Mouse (Mus musculus) erythroblast, embryonic 14.5 days (primary cell): ENCODE data around the gene Dbndd1. TPM values are rescaled to one million over a fixed set of nuclear protein-coding genes. Genes with fewer than 3 reads are reported as not detected.
"Not testable (repeated sequence)": the region's sequence is repeated elsewhere in the genome, so short reads cannot be mapped to it uniquely, and the experiment has no call there.

Experiments
- H3K27me3 ChIP-seq: 2 replicates; pipeline ENCODE4 v1.6.1; 2012; ENCODE audit warnings: inconsistent platforms; ENCODE audit not compliant: control insufficient read depth
- H3K36me3 ChIP-seq: 2 replicates; pipeline ENCODE4 v1.6.1; 2012; ENCODE audit warnings: mild to moderate bottlenecking, inconsistent platforms; ENCODE audit not compliant: control insufficient read depth
- H3K4me1 ChIP-seq: 2 replicates; pipeline ENCODE4 v1.6.1; 2012; ENCODE audit warnings: inconsistent platforms; ENCODE audit not compliant: control insufficient read depth
- H3K4me3 ChIP-seq: replicated peaks from 2 replicates; pipeline ENCODE3; 2012; ENCODE audit warnings: moderate library complexity, mild to moderate bottlenecking, inconsistent platforms
- H3K9me3 ChIP-seq: 2 replicates; pipeline ENCODE4 v1.6.1; 2012; ENCODE audit warnings: low read length, inconsistent platforms, mixed read lengths; ENCODE audit not compliant: control insufficient read depth
- GATA1 ChIP-seq: IDR thresholded peaks from 2 replicates; pipeline ENCODE4 v1.6.1; 2012; ENCODE audit warnings: low read length, inconsistent platforms, mixed read lengths
- TAL1 ChIP-seq: IDR thresholded peaks from 3 replicates; pipeline ENCODE4 v1.6.1; 2012; ENCODE audit warnings: low read length, inconsistent platforms, mixed read lengths
- polyA plus RNA-seq: library from polyadenylated mRNA; stranded (reverse); fragments of >175 nt; gene quantifications from 2 replicates; pipeline ENCODE4 v1.2.3, GENCODE M21; 2012

The Dbndd1 gene
- polyA plus RNA-seq: not detected in 2 replicates

DNA sequence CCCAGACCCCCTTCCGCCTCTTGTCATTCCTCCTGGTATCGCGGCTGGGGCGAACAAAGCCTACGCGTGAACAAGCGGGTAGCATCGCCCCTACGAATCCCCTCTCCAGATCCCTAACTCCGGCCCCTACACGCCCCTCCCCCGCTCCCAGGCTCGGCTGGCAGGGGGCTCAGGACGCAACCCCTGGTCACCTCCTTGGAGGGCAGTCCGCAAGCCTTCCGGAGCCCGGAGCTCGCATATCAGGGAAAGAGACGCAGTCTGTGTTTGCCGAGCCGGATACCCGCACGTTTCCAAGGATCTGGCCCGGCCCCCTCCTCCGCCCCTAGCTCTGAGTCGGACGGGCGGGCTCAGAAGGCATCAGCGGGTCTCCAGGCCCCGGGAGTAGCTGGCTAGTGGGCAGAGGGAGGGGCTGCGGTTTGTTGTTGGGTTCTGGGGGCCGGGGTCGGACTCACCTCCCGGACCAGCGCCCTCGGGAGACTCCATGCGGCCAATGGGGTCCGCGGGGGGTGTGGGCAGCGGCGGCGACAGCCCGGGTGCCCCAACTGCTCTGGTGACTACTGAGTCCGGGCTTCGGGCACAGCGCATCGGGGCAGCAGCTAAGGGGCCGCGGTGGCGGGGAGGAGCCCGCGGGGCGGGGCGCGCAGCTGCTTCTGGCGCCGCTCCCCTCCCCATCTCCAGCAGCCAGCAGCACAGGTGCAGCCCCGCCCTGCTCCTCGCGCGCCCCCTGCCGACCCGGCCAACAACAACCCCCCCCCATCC is at the start of gene Dbndd1:
TSS of gene Dbndd1 (minus strand) at position 683 of the 759 bp plus-strand sequence.
- Histone ChIP-seq H3K36me3 (peaks cover 1% of the 10 kb centered on the region; the same call in 1 of the 2 replicates), H3K4me3 (peak within 1 kb of the TSS; percentile 24), H3K4me1 (peaks cover 21% of the 10 kb centered on the region), H3K27me3 (peaks cover 62% of the 10 kb centered on the region), H3K9me3 (no peaks in the 10 kb centered on the region)
- TF ChIP-seq TAL1 (no peak), GATA1 (no peak)

DNA sequence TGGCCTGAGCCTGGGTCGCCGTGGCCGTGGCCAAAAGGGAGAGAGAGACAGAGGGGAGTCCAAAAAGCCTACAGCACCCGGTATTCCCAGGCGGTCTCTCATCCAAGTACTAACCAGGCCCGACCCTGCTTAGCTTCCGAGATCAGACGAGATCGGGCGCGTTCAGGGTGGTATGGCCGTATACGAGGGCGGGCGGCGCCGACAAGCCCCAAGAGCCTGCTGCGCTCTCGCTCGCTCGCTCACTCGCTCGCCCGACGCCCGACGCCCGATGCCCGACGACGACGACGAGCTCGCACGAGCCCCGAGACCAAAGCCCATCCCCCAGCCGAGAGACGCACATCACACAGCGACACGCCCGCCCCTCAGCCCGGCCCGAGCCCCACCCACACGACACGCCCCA is 49.0 kb upstream of the Dbndd1 start:
- not testable (repeated sequence) for H3K4me1 ChIP-seq, H3K4me3 ChIP-seq, H3K9me3 ChIP-seq, H3K36me3 ChIP-seq, H3K27me3 ChIP-seq

DNA sequence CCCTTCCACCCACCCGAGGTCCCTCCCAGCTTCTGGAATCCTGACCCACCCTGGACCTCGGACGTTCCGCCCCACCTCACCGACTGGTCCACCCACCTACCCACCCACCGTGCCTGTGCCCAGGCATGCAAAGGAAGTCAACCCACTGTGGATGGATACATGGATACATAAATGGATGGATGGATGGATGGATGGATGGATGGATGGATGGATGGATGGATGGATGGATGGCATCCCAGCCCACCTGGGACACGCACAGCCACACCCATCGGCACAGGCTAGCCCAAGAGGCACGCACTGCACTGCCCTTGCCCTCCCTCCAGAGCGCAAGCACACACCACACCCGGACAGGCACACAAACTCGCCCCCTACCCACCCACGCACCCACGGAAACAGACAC is 22.4 kb upstream of the Dbndd1 start:
- H3K4me1 ChIP-seq, H3K4me3 ChIP-seq, H3K27me3 ChIP-seq, H3K9me3 ChIP-seq: not testable (repeated sequence)
- H3K36me3 ChIP-seq: peaks cover 12% of the 10 kb centered on the region; the same call in 1 of the 2 replicates

DNA sequence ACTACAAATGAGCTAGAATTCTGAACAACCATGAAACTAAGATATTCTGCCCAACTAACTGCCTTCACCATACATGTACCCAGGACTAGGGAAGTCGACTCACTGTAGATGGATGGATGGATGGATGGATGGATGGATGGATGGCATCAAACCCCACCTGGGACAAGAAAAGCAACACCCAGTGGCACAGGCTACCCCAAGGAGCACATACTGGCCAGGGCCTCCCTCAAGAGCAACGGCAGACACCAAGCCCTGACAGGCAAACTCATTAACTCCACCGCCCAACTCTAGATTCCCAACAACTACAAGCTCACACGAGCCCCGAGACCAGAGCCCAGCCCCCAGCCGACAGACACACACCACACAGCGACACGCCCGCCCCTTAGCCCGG is 21.7 kb upstream of the Dbndd1 start:
- no peaks in the 10 kb centered on the region for H3K4me1 ChIP-seq
- TF ChIP-seq GATA1 (no peak), TAL1 (no peak)
- peaks cover 8% of the 10 kb centered on the region for H3K27me3 ChIP-seq
- peaks cover 14% of the 10 kb centered on the region; the same call in 1 of the 2 replicates for H3K36me3 ChIP-seq
- H3K4me3 ChIP-seq: no peak overlapping the region
- no peaks in the 10 kb centered on the region for H3K9me3 ChIP-seq

DNA sequence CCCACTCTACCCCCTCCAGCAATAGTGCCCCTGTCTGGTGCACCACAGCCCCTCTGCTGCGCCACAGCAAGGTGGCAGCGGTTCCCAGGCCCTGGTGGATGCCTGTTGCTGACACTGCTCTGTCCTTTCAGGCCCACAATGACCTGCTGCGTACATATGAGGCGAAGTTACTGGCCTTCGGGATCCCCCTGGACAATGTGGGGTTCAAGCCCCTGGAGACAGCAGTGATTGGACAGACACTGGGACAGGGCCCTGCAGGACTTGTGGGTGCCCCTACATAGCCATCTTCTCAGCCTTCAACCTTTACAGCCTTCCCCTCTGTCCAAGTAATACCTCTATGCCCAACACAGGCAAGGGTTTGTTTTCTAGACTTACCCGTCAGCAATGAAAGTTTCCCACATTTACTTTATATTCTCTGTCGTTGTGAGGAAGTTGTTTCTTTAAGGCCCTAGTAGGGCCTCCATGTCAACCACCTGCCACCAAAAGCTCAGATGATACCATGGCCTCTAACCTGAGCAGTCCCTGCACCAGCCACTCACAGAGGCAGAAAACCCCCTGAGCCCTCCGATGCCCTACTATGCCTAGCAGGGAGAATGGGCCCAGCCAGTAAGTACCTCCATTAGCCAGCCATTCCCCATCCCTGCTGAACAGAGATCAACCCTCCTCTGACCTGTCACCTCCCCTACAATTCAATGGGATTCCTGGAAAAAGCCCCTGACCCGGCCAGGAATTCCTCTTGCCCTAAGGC is 21.2 kb upstream of the Dbndd1 start:
- H3K4me3 ChIP-seq: no peak overlapping the region
- TF ChIP-seq GATA1 (no peak), TAL1 (no peak)
- H3K9me3 ChIP-seq: no peaks in the 10 kb centered on the region
- H3K27me3 ChIP-seq: peaks cover 8% of the 10 kb centered on the region
- no peaks in the 10 kb centered on the region for H3K4me1 ChIP-seq
- peaks cover 17% of the 10 kb centered on the region; the same call in 1 of the 2 replicates for H3K36me3 ChIP-seq

DNA sequence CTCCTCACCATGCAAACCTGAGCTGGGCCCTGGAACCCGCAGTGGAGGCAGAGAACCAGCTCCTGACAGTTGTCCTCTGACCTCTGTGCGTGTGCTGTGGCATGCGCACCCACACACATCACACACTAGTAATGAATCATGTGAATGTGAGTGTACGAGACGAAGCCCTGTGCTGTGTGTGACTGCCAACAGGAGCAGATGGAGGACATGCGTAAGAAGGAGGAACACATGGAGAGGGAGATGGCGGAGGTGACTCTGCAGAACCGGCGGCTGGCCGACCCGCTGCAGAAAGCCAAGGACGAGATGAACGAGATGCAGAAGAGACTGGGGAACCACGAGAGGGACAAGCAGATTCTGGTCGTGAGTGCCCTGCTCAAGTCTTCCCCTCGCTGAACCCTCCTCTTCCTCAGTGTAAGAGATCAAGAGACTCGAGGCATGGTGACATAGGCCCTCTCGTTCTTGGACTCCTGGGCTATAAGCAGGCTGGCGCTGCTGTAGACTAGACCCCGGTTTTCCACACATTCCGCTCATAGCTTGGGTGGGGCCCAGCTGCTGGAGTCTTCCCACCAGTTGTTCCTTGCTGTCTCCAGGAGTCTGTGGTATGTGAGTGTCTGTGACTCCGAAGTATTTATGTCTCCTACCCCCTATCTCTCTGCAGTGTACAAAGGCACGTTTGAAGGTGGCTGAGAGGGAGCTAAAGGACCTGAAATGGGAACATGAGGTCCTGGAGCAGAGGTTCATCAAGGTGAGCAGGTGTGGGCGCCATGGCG is 12.6 kb upstream of the Dbndd1 start:
- no peaks in the 10 kb centered on the region for H3K27me3 ChIP-seq
- H3K36me3 ChIP-seq: peaks cover 42% of the 10 kb centered on the region
- no peak overlapping the region for H3K4me3 ChIP-seq
- TF ChIP-seq TAL1: no peak
- no peak for TF ChIP-seq GATA1
- no peaks in the 10 kb centered on the region for H3K9me3 ChIP-seq
- peaks cover 2% of the 10 kb centered on the region; the same call in 1 of the 2 replicates for H3K4me1 ChIP-seq

DNA sequence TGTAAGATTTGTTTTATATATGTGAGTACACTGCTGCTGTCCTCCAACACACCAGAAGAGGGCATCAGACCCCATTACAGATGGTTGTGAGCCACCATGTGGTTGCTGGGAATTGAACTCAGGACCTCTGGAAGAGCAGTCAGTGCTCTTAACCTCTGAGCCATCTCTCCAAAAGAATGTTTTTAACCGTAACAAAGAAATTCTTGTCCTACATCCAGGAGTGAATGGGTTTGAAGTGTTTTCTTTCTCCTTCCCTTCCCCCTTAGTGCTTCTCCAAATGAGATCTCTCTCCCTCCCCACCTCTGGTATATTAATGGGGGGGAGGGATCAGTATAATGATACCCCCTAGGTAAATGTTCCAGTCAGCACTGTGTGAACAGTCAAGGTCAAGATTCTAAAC is 4.8 kb upstream of the Dbndd1 start:
- H3K4me3 ChIP-seq, H3K9me3 ChIP-seq: not testable (repeated sequence)
- peaks cover 29% of the 10 kb centered on the region for H3K27me3 ChIP-seq
- peaks cover 11% of the 10 kb centered on the region for H3K36me3 ChIP-seq
- peaks cover 21% of the 10 kb centered on the region for H3K4me1 ChIP-seq

DNA sequence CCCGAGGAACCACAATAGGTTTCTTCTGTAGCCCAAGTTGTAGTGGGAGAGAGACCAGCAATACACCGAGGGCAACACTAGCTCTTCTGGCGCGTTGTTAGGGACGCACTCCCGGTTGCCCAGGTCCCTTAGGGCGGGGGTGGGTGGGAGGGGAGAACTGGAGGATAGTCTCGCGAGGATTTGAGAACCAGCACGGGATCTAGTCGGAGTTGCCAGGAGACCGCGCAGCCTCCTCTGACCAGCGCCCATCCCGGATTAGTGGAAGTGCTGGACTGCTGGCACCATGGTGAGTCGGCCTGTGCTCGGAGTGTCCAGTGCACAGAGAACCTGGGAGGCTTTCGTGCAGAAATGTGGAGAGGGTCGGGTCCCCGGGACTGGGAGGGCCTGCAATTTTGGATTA is 3.4 kb upstream of the Dbndd1 start, which contains the start of gene Gas8:
TSS of gene Gas8 (plus strand) at position 168 of the 400 bp plus-strand sequence.
- Histone ChIP-seq H3K27me3 (peaks cover 42% of the 10 kb centered on the region), H3K9me3 (no peaks in the 10 kb centered on the region), H3K36me3 (peaks cover 8% of the 10 kb centered on the region), H3K4me3 (peak within 1 kb of the TSS; percentile 60), H3K4me1 (peaks cover 26% of the 10 kb centered on the region)
- TF ChIP-seq TAL1 (no peak), GATA1 (no peak)

DNA sequence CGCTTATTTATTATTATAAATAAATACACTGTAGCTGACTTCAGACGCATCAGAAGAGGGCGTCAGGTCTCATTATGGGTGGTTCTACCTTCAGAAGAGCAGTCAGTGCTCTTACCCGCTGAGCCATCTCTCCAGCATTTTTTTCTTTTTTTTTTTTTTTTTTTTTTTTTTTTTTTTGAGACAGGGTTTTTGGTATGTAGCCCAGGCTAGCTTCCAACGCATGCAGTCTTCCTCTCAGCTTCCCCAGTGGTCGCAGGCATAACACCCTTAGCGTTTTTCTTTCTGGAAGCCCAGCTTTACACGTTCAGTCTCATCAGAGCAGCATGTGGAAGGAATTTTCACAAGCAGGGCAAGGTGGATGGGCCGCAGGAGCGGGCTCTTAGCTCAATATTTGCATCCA is 2.9 kb upstream of the Dbndd1 start:
- Histone ChIP-seq H3K4me1 (peaks cover 24% of the 10 kb centered on the region), H3K27me3 (peaks cover 47% of the 10 kb centered on the region), H3K9me3 (no peaks in the 10 kb centered on the region), H3K4me3 (no peak overlapping the region), H3K36me3 (peaks cover 5% of the 10 kb centered on the region)
- TF ChIP-seq TAL1: no peak
- no peak for TF ChIP-seq GATA1
